Mouse (Mus musculus) cerebellum, postnatal 10 days (tissue): Measurements from ENCODE around the gene Yars2.
"Not testable (repeated sequence)": the region's sequence is repeated elsewhere in the genome, so short reads cannot be mapped to it uniquely, and the experiment has no call there.

ENCODE experiments used
- DNase-seq, 2 experiments: peaks; one replicate each; pipeline ENCODE4 v3.0.0; 2021; ENCODE audit warnings: mixed read lengths in 2 of 2

Gene Yars2

GRCm38 (mm10) chr16:16302369-16303137 lies at the start of gene Yars2:
Gene Yars2 (plus strand): TSS chr16:16302965.
- DNase-seq: peak; percentile 93 to 96

GRCm38 (mm10) chr16:16253326-16254074 lies 49.3 kb upstream of the Yars2 start:
- peak; percentile 64 to 74 for DNase-seq

- DNase-seq: no peak
These were observed 47.5 kb upstream of the Yars2 start for GRCm38 (mm10) chr16:16255217-16255616.

- no peak for DNase-seq
These were observed 46.9 kb upstream of the Yars2 start for GRCm38 (mm10) chr16:16255874-16256273.

- DNase-seq: peak; percentile 72 to 80
These were observed 46.1 kb upstream of the Yars2 start for GRCm38 (mm10) chr16:16256672-16257071.

- DNase-seq: no peak
These were observed 41.9 kb upstream of the Yars2 start for GRCm38 (mm10) chr16:16260882-16261281.

- DNase-seq: no peak
These were observed 41.3 kb upstream of the Yars2 start for GRCm38 (mm10) chr16:16261481-16261880.

GRCm38 (mm10) chr16:16262436-16262835 lies 40.3 kb upstream of the Yars2 start:
- no peak for DNase-seq

- no peak for DNase-seq
These were observed 29.8 kb upstream of the Yars2 start for GRCm38 (mm10) chr16:16272978-16273377.

GRCm38 (mm10) chr16:16273752-16274151 lies 29.0 kb upstream of the Yars2 start:
- DNase-seq: no peak

GRCm38 (mm10) chr16:16303138-16303827 lies 518 bp downstream of the Yars2 start:
- DNase-seq: peak; percentile 65 to 69

GRCm38 (mm10) chr16:16303888-16304287 lies 1.1 kb downstream of the Yars2 start:
- peak; percentile 6 to 17 for DNase-seq

- no peak for DNase-seq
These were observed 8.6 kb downstream of the Yars2 start for GRCm38 (mm10) chr16:16311319-16311718.

- DNase-seq: no peak
These were observed 23.1 kb downstream of the Yars2 start for GRCm38 (mm10) chr16:16325775-16326336.

GRCm38 (mm10) chr16:16346420-16346819 lies 43.7 kb downstream of the Yars2 start:
- DNase-seq: no peak

- peak; percentile 32 to 37 for DNase-seq
These were observed 55.1 kb downstream of the Yars2 start for GRCm38 (mm10) chr16:16357908-16358307.

GRCm38 (mm10) chr16:16358481-16359100 lies 55.8 kb downstream of the Yars2 start, which contains the start of gene Dnm1l:
Gene Dnm1l (minus strand): TSS chr16:16358959.
- peak; percentile 96 to 98 for DNase-seq

GRCm38 (mm10) chr16:16359101-16359482 lies 56.3 kb downstream of the Yars2 start:
- DNase-seq: not testable (repeated sequence)
